Mouse (Mus musculus) forelimb bud, embryonic 11.5 days (tissue): Measurements from ENCODE around the gene Bfar.
"Not testable (repeated sequence)": the region's sequence is repeated elsewhere in the genome, so short reads cannot be mapped to it uniquely, and the experiment has no call there.

ENCODE experiments used
- DNase-seq: peaks from one replicate; pipeline ENCODE4 v3.0.0-alpha.2; 2012; ENCODE audit warnings: low read depth, low spot score

Gene Bfar

DNA sequence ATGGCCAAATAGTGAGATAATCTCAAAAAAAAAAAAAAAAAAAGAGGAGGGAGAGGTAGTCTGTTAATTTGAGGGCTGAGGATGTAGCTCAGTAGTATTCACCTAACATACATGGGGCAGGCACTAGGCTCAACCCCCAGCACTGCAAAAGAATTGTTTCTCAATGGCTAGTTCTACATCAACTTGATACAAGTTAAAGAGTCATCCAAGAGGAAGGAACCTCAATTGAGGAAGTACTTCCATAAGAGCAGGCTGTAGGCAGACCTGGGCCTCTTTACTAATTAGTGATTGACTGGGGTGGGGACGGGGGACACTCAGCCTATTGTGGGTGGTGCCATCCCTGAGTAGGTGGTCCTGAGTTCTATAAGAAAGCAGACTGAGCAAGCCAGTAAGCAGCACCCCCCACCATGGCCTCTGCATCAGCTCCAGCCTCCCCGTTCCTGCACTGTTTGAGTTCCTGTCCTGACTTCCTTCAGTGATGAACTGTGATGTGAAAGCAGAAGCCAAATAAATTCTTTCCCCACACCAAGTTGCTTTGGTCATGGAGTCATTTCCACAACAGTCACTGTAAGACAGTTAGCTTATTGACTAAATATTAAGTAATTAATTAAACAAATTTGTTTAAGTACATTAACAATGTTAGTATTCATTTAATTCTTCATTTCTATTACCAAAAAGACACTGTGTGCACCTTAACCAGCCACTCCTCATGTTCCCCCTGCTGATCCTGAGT is 45.3 kb downstream of the Bfar start:
- DNase-seq: no peak

GRCm38 (mm10) chr16:13722937-13723336 is 51.3 kb downstream of the Bfar start:
- no peak for DNase-seq

GRCm38 (mm10) chr16:13727811-13728335 is 56.2 kb downstream of the Bfar start:
- no peak for DNase-seq

GRCm38 (mm10) chr16:13729428-13729827 is 57.8 kb downstream of the Bfar start:
- DNase-seq: no peak

DNA sequence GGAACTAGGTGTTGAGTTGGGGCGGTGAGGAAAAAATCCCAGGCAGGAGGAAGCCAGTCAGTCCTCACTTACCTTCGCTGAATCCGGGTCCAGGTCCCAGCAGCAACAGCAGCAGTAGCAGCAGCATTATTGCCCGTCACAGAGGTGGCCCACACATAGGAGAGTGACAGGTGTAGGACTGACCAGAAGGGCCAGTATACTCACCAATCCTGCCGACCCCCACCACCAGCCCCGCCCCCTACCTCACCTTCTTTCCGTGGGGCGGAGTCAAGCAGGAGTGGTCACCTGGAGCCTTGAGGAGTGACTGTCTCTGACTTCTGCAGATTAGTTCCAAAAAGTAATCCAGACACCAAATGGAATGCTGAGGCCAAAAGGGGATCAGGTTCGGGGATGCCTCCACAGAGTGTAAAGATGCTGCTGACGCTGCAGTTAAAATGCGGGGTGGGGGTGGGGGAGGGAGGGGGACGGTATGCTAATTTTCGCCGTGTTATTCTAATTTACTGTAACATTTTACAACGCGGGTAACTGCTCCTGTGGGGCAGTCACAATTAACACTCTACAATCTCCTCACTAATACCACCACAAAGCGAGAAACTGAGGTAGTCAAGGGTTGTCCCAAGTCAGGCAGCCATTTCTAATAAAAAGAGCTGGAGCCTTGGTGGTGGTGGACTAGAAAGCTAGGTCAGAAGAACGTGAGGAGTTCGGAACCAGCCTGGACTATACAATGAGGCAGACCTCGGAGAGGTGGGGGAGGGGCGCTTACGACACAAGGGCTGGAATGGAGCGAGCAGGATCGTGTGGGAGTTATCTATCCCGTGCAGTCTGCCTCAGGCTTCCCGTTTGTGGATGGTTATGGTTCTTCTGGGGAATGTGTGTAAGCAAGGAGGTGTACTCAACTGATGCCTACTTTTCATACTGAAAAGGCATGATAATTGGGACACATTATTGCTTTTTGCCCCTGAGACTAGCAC is 58.9 kb downstream of the Bfar start, which contains the start of gene Pla2g10:
Gene Pla2g10, minus strand, starts transcription at position 699 of the 971 bp plus-strand sequence.
- DNase-seq: no peak

DNA sequence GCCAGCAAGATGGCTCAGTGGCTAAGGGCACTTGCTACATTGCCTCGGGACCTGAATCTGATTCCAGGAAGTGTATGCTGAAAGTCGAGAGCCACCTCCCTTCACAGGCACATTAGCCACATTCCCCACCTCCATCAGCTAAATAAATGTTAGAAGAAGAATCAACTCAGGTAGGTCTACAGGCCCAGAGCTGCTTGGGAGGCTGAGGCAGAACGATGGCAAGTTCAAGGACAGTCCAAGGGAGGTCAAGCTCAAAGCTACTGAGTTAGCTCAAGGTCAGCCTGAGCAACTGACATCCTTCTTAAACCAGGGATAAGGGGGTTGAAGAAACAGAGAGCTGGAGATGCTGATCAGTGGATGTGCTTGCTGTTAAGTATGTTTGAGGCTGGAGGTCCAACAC is 61.1 kb downstream of the Bfar start:
- no peak for DNase-seq

DNA sequence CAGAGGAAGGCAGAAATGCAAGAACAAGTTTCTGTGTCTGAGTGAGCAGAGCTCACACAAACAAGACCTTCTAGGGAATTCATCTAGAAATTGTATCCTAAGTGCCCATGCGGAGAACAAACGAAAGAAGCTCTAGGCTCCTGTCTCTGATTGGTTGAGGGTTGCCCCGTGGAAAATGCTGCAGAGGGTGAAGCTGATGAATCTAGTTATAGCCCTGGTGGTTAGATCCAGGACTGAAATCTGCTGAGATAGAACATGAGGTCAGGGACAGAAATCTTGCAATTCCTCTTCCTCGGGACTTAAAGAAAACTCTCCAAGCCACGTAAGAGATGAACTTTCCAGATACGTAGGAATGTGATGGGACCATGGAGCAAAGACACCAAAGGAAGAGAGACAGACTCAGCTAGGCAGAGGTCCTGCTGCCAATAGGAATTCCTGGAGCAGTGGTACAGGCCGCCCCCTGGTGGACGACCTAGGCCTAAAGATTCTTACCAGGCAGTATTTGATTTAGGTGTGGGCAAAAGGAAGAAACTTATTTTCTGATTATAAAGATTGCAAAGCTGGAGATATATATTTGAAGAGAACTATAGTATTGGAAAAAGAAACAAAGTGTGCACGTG is 62.0 kb downstream of the Bfar start:
- DNase-seq: peak; percentile 56

DNA sequence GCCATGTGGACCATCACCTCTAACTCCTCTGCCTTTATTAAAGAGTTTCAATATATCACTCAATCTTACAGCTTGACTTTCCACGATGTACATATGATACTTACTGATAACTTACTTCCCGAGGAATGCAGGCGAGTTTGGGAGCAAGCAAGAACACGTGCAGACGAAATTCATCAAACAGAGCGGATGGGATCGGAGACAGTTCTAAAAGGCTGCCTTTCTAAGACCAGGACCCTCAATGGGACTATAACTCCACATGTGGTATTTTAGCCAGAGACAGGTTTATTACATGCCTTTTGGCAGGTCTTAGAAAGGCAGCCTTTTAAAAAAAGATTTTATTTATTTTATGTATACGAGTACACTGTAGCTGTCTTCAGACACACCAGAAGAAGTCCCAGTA is 64.3 kb downstream of the Bfar start:
- DNase-seq: no peak

DNA sequence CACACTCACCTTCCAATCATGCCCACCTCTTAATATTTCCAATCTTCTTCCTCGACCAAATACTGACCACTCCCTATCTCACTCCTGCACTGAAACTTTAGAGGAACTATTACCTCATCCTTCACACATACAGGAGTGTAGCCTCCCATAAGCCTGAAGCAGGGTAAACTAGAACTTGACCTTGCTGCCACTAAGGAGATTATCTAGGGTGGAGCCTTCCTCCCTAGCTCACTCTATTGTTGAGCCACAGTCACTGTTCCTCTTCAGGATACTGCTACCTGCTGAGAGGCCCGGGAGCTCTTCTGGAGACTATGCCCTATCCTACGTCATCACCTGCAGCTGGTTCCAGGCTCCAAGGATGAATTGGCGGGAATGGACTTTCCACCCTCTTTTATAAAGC is 67.4 kb downstream of the Bfar start:
- not testable (repeated sequence) for DNase-seq

DNA sequence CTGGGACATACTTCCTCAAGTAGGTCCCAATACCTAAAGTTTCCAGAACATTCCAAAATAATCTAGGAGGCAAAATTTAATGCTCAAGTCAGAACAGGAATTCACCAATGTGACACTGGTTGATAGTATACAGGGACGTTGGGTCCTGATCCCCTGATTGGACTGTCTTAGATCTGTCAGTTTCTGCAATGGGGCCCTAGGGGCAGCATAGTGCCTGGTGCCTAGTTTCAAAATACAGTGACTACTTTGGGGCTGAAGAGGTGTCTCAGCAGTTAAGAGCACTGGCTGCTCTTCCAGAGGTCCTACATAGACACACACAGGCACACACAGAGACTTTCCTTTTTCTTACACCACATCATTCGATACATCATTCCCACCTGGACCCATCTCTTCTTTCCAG is 69.2 kb downstream of the Bfar start:
- DNase-seq: no peak

- DNase-seq: no peak
Measured at GRCm38 (mm10) chr16:13747708-13748107, 76.0 kb downstream of the Bfar start.

DNA sequence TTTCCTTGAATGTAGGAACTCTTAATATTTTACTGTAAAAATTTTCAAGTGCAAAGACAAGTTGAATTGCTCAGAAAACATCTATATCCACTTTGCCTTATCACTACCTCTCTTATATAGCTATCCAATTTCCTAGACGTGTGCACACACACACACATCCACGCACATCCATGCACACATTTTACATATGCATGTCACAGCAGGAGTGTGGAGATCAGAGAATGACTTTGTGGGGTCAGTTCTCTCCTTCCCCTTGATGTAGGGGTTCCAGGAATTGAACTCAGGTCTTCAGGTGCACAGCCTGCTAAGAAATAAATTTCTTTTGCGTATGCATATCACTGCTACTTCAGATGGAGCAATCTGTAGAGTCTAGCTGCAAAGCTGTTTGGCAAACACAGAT is 76.5 kb downstream of the Bfar start:
- DNase-seq: no peak

GRCm38 (mm10) chr16:13748813-13749212 is 77.2 kb downstream of the Bfar start:
- not testable (repeated sequence) for DNase-seq

DNA sequence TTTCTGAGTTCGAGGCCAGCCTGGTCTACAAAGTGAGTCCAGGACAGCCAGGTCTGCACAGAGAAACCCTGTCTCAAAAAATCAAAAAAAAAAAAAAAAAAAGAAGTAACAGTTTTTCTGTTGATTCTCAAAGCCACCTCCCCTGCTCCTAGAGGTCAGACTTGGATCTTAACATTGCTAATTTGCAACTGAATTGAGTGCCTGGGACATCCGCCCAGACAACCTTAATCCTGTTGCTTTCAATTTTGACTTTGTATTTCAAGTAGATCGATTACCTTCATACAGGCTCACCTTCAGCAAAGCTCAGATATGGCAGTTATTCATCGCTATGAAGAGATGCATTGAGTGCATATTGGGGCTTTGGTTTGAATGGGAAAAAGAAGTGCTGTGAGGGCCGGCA is 77.6 kb downstream of the Bfar start:
- DNase-seq: no peak

DNA sequence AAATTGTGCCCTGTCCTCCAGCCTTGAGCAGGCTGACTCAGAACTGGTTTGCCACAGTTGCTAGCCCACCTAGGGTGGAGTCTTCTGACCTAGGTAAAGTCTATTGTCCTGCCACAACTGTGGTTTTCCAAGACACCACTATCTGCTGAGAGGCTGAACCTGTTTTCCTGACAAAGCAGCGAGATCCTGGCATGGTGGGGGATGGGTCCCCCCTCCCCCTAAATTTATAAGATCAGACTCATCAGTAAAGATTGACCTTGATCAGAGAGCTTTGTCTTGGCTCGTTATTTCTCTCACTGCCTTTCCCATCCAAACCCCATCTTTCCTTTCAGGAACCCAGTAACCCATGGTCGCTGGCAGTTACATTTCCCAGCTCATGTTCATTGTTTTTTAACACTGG is 78.3 kb downstream of the Bfar start:
- DNase-seq: no peak

DNA sequence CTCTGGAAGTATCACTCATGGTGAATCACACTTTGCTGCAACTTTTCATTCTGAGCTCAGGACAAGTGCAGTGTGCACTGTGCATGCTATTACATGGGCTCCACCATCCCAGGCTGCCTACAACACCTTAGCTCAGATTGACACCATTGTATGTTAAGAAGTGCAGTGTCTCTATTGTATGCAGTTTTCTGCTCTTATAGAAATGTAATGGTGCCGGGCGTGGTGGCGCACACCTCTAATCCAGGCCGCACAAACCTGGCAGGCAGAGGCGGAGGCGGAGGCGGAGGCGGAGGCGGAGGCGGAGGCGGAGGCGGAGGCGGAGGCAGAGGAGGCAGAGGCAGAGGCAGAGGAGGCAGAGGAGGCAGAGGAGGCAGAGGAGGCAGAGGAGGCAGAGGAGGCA is 79.0 kb downstream of the Bfar start:
- no peak for DNase-seq
